Mouse (Mus musculus) kidney, embryonic 15.5 days (tissue): ENCODE data around the gene Pigo. TPM values are rescaled to one million over a fixed set of nuclear protein-coding genes. Genes with fewer than 3 reads are reported as not detected.
"Not testable (repeated sequence)": the region's sequence is repeated elsewhere in the genome, so short reads cannot be mapped to it uniquely, and the experiment has no call there.

Source experiments
- ATAC-seq: fragments of 200-750 bp; cut with Nextera tagmentation; replicated peaks from 2 replicates; pipeline ENCODE4 v1.8.0; 2017; ENCODE audit warnings: moderate TSS enrichment; ENCODE audit not compliant: low FRiP score
- H3K27ac ChIP-seq: fragments of 300-500 bp; sonication (generic); 2 replicates; pipeline ENCODE4 v1.5.1; 2015; ENCODE audit warnings: mild to moderate bottlenecking, inconsistent platforms
- H3K27me3 ChIP-seq: fragments of 300-500 bp; sonication (generic); 2 replicates; pipeline ENCODE4 v1.6.1; 2015; ENCODE audit warnings: inconsistent platforms
- H3K36me3 ChIP-seq: fragments of 300-500 bp; sonication (generic); 2 replicates; pipeline ENCODE4 v1.6.1; 2015; ENCODE audit warnings: inconsistent platforms
- H3K4me1 ChIP-seq: fragments of 300-500 bp; sonication (generic); 2 replicates; pipeline ENCODE4 v1.6.1; 2015; ENCODE audit warnings: inconsistent platforms
- H3K4me2 ChIP-seq: fragments of 300-500 bp; sonication (generic); 2 replicates; pipeline ENCODE4 v1.6.1; 2015; ENCODE audit warnings: moderate library complexity, mild to moderate bottlenecking, inconsistent platforms
- H3K4me3 ChIP-seq: fragments of 300-500 bp; sonication (generic); replicated peaks from 2 replicates; pipeline ENCODE4 v1.5.1; 2015; ENCODE audit warnings: mild to moderate bottlenecking, inconsistent platforms
- H3K9ac ChIP-seq: fragments of 300-500 bp; sonication (generic); 2 replicates; pipeline ENCODE4 v1.6.1; 2015; ENCODE audit warnings: mild to moderate bottlenecking, inconsistent platforms
- H3K9me3 ChIP-seq: fragments of 300-500 bp; sonication (generic); replicated peaks from 2 replicates; pipeline ENCODE4 v1.6.1; 2016; ENCODE audit warnings: inconsistent platforms
- WGBS: fragments of 180-500 bp; shearing (Covaris S2); methylation state at CpG from one replicate; pipeline ENCODE4 v1.1.7; 2015; ENCODE audit warnings: mixed read lengths; 5-methylcytosine and 5-hydroxymethylcytosine counted together
- polyA plus RNA-seq: library from polyadenylated mRNA; unstranded; fragments of >200 nt; fragmentation: Nextera tagmentation; extraction: Ambion mirVana; gene quantifications from 2 replicates; pipeline ENCODE4 v1.2.1, GENCODE M21; 2015

Pigo gene
- polyA plus RNA-seq, 1 experiment from 2014 or later: 27.6 TPM

GRCm38 (mm10) chr4:42980467-42980866 is 45.2 kb downstream of the Pigo start:
- not testable (repeated sequence) for H3K4me3 ChIP-seq, ATAC-seq, H3K27me3 ChIP-seq, H3K9me3 ChIP-seq, H3K9ac ChIP-seq, H3K4me1 ChIP-seq, H3K4me2 ChIP-seq, H3K27ac ChIP-seq
- peaks cover 90% of the 10 kb centered on the region for H3K36me3 ChIP-seq
- WGBS: 88% methylated on average over 8 of the region's 8 CpGs

- H3K36me3 ChIP-seq: peaks cover 67% of the 10 kb centered on the region
- H3K27ac ChIP-seq: no peak overlapping the region
- no peaks in the 10 kb centered on the region for H3K9me3 ChIP-seq
- ATAC-seq: no peak
- H3K9ac ChIP-seq: no peak overlapping the region
- H3K4me2 ChIP-seq: no peak overlapping the region
- H3K4me3 ChIP-seq: no peak overlapping the region
- WGBS: 89% methylated on average over 4 of the region's 4 CpGs
- no peaks in the 10 kb centered on the region for H3K4me1 ChIP-seq
- H3K27me3 ChIP-seq: no peaks in the 10 kb centered on the region
Measured at GRCm38 (mm10) chr4:42978062-42978461, 47.6 kb downstream of the Pigo start.

- no peak for ATAC-seq
- H3K9me3 ChIP-seq: no peaks in the 10 kb centered on the region
- no peak overlapping the region for H3K4me2 ChIP-seq
- H3K27me3 ChIP-seq: no peaks in the 10 kb centered on the region
- no peaks in the 10 kb centered on the region for H3K4me1 ChIP-seq
- no peak overlapping the region for H3K4me3 ChIP-seq
- H3K27ac ChIP-seq: no peak overlapping the region
- H3K9ac ChIP-seq: no peak overlapping the region
- 84% methylated on average over 5 of the region's 5 CpGs for WGBS
- peaks cover 30% of the 10 kb centered on the region for H3K36me3 ChIP-seq
Measured at GRCm38 (mm10) chr4:42973868-42974267, 51.8 kb downstream of the Pigo start.

GRCm38 (mm10) chr4:42972952-42973351 is 52.7 kb downstream of the Pigo start:
- Histone ChIP-seq H3K27me3 (no peaks in the 10 kb centered on the region), H3K9ac (no peak overlapping the region), H3K4me1 (no peaks in the 10 kb centered on the region), H3K27ac (no peak overlapping the region), H3K36me3 (peaks cover 21% of the 10 kb centered on the region), H3K4me3 (no peak overlapping the region), H3K4me2 (no peak overlapping the region), H3K9me3 (no peaks in the 10 kb centered on the region)
- 0 out of 2 replicates have a peak, but pooled peaks have one; percentile 22 for ATAC-seq
- 59% methylated on average over 4 of the region's 4 CpGs for WGBS

GRCm38 (mm10) chr4:42969304-42969703 is 56.3 kb downstream of the Pigo start, which contains the start of gene 1700022I11Rik:
TSS of gene 1700022I11Rik (plus strand) at chr4:42969604.
- Histone ChIP-seq H3K27ac (no peak within 1 kb of the TSS), H3K9ac (no peak within 1 kb of the TSS), H3K4me3 (no peak within 1 kb of the TSS), H3K4me2 (no peak within 1 kb of the TSS), H3K36me3 (no peaks in the 10 kb centered on the region), H3K4me1 (peaks cover 4% of the 10 kb centered on the region), H3K9me3 (no peaks in the 10 kb centered on the region), H3K27me3 (peaks cover 4% of the 10 kb centered on the region; the same call in 1 of the 2 replicates)
- 87% methylated on average over 4 of the region's 4 CpGs for WGBS
- no peak for ATAC-seq

Other genes with a start within 250 kb of the Pigo start
- gene Fam205a1, start 171.9 kb downstream of the Pigo start, polyA plus RNA-seq: not detected in 2 replicates
- gene Gm12394, start 169.0 kb downstream of the Pigo start, polyA plus RNA-seq: 0.09 and 0.13 TPM in 2 replicates
- gene Fam205c, start 151.6 kb downstream of the Pigo start, polyA plus RNA-seq: 0.18 TPM in 1 of 2 replicates, not detected in the other
- gene Phf24, start 109.2 kb downstream of the Pigo start, polyA plus RNA-seq: 0.26 and 0.93 TPM in 2 replicates
- 6.9 and 10.0 TPM in 2 replicates for gene Dnajb5, start 76.0 kb downstream of the Pigo start, polyA plus RNA-seq
- gene 1700022I11Rik, start 56.2 kb downstream of the Pigo start, polyA plus RNA-seq: 0.48 and 0.75 TPM in 2 replicates
- gene Vcp, start 25.3 kb downstream of the Pigo start, polyA plus RNA-seq: 547 and 571 TPM in 2 replicates
- gene Fancg, start 15.3 kb downstream of the Pigo start, polyA plus RNA-seq: 15.2 and 17.2 TPM in 2 replicates
- 346 and 352 TPM in 2 replicates for gene Stoml2, start 5.9 kb upstream of the Pigo start, polyA plus RNA-seq
- gene Fam214b, start 20.4 kb upstream of the Pigo start, polyA plus RNA-seq: 10.8 and 11.8 TPM in 2 replicates
- 7.2 and 8.3 TPM in 2 replicates for gene Unc13b, start 33.1 kb upstream of the Pigo start, polyA plus RNA-seq
- 0.27 and 0.50 TPM in 2 replicates for gene Atp8b5, start 241.3 kb upstream of the Pigo start, polyA plus RNA-seq